Mouse (Mus musculus): ENCODE data around the gene Gna11. TPM values are rescaled to one million over a fixed set of nuclear protein-coding genes. Genes with fewer than 3 reads are reported as not detected.
A peak's percentile ranks its signal among the peaks of the same experiment; 100 is the strongest.

The Gna11 gene
- polyA plus RNA-seq, 1 experiment = not detected

DNA sequence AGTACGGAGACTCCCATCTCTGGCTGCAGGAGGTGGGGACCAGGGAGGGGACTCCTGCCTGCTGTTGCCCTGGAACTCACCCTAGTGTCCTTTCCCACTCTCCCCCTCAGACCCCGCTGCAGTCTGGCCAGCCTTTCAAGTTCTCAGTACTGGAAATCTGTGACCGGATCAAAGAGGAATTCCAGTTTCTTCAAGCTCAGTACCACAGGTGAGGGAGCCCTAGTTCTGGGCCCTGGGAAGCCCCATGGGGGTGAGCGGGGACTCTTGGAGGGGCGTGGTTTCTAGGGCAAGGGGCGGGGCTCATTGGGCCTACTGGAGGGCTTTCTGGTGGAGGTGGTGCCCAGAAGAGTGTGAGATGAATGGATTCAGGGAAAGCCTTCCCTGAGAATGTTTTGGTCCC lies 30.7 kb upstream of the Gna11 start:
- peak overlapping the region; percentile 59 for H3K4me3 ChIP-seq (ENCODE audit: insufficient read depth, low read depth, low read length)
- no peak overlapping the region for H3K27ac ChIP-seq (ENCODE audit: insufficient read depth, low read depth, low read length)
- H3K4me1 ChIP-seq (ENCODE audit: control insufficient read depth, insufficient read depth, low read length) = peaks cover 54% of the 10 kb centered on the region
- TF ChIP-seq CTCF (IDR thresholded peaks at IDR 0.05; ENCODE audit: insufficient read depth, low read depth, low read length) (no peak), POLR2A (IDR thresholded peaks at IDR 0.05; ENCODE audit: insufficient read depth, low read depth, low read length) (no peak)
- 1% methylated on average over 6 of the region's 6 CpGs for WGBS

DNA sequence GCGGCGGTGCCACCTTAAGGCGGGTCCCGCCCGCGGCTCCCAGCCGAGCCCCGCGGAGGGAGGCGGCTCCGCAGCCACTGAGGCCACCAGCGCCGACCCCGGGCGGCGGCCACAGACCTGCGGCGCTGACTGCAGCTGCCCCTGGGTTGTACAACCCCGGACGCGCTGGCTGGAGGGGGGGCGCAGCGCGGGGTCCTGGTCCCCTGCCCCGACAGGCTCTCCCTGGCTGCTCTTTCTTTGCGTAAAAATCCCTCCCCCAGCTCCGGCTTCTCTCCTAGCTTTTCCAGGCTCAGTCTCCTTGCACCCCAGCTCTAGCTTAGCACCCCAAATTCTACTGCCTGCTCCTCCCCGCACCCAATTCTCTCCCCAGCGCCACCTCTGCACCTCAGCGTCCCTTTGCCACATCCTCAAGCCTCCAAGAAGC lies 30.2 kb upstream of the Gna11 start:
- under 1% methylated on average over 30 of the region's 30 CpGs for WGBS
- no peak for TF ChIP-seq CTCF (IDR thresholded peaks at IDR 0.05; ENCODE audit: insufficient read depth, low read depth, low read length)
- peak; percentile 49; the same call in 1 of the 2 replicates for TF ChIP-seq POLR2A (IDR thresholded peaks at IDR 0.05; ENCODE audit: insufficient read depth, low read depth, low read length)
- Histone ChIP-seq H3K27ac (ENCODE audit: insufficient read depth, low read depth, low read length) (no peak overlapping the region), H3K4me1 (ENCODE audit: control insufficient read depth, insufficient read depth, low read length) (peaks cover 54% of the 10 kb centered on the region), H3K4me3 (ENCODE audit: insufficient read depth, low read depth, low read length) (peak overlapping the region; percentile 59)

- H3K27ac ChIP-seq (ENCODE audit: insufficient read depth, low read depth, low read length) = no peak within 1 kb of the TSS
- H3K4me1 ChIP-seq (ENCODE audit: control insufficient read depth, insufficient read depth, low read length) = peaks cover 56% of the 10 kb centered on the region
- TF ChIP-seq CTCF (IDR thresholded peaks at IDR 0.05; ENCODE audit: insufficient read depth, low read depth, low read length) (no peak), POLR2A (IDR thresholded peaks at IDR 0.05; ENCODE audit: insufficient read depth, low read depth, low read length) (no peak)
- 29% methylated on average over 10 of the region's 10 CpGs for WGBS
- peak within 1 kb of the TSS; percentile 59 for H3K4me3 ChIP-seq (ENCODE audit: insufficient read depth, low read depth, low read length)
Observed at GRCm38 (mm10) chr10:81574081-81575056, 29.4 kb upstream of the Gna11 start, which contains the start of gene Tle2. Gene Tle2 (plus strand): TSS chr10:81574561.

DNA sequence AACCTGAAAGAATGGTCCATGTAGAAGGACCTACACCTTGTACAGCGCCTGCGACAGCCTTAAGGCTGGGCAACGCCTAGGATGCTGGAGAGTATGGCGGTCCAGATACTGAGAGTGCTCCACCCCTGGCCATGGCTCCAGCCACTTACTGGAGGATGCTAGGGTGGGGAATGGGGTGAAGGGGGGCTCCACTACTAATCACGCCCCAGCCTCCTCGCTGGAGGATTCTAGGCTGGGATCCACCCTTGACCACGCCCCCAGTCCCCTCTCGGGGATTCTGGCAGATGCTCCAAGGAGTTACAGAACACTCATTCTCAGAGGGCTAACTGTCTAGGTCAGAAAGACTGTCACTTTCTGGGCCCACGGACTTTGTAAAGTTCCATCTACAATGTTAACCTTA lies 28.0 kb upstream of the Gna11 start:
- Histone ChIP-seq H3K4me3 (ENCODE audit: insufficient read depth, low read depth, low read length) (no peak overlapping the region), H3K27ac (ENCODE audit: insufficient read depth, low read depth, low read length) (no peak overlapping the region), H3K4me1 (ENCODE audit: control insufficient read depth, insufficient read depth, low read length) (peaks cover 67% of the 10 kb centered on the region)
- no peak for TF ChIP-seq POLR2A (IDR thresholded peaks at IDR 0.05; ENCODE audit: insufficient read depth, low read depth, low read length)
- TF ChIP-seq CTCF (IDR thresholded peaks at IDR 0.05; ENCODE audit: insufficient read depth, low read depth, low read length) = no peak
- 36% methylated on average over 9 of the region's 9 CpGs for WGBS

DNA sequence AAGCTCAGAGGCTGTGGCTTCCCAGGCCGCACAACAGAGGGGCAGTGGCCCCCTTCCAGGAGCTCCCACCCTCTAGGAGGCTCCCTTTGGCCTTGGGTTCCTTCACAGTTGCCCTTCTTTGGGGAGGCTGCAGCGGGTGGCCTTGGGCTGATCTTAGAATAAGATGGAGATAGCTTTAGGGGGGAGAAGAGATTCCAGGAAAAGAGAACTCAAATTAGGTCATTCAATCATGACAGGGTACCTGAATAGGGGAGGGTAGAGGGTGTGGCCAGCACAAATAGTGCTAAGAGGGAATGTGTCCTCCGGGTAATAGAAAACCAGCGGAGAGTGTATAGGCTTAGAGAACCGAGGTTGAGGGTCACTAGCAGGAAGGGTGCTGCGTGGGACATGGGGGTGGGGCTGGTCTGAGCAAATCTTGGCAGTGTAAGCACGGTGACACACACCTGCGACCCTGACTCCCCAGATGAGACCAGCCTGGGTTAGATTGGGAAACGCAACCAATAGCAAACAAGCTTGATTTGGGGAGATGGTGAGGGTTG lies 27.2 kb upstream of the Gna11 start:
- WGBS = 23% methylated on average over 9 of the region's 9 CpGs
- H3K27ac ChIP-seq (ENCODE audit: insufficient read depth, low read depth, low read length) = no peak overlapping the region
- TF ChIP-seq POLR2A (IDR thresholded peaks at IDR 0.05; ENCODE audit: insufficient read depth, low read depth, low read length) (no peak), CTCF (IDR thresholded peaks at IDR 0.05; ENCODE audit: insufficient read depth, low read depth, low read length) (no peak)
- peak overlapping the region; percentile 20; the same call in 1 of the 2 replicates for H3K4me3 ChIP-seq (ENCODE audit: insufficient read depth, low read depth, low read length)
- peaks cover 63% of the 10 kb centered on the region for H3K4me1 ChIP-seq (ENCODE audit: control insufficient read depth, insufficient read depth, low read length)

GRCm38 (mm10) chr10:81571501-81571876 lies 26.5 kb upstream of the Gna11 start:
- Histone ChIP-seq H3K27ac (ENCODE audit: insufficient read depth, low read depth, low read length) (peak overlapping the region; percentile 27; the same call in 1 of the 2 replicates), H3K4me3 (ENCODE audit: insufficient read depth, low read depth, low read length) (peak overlapping the region; percentile 53), H3K4me1 (ENCODE audit: control insufficient read depth, insufficient read depth, low read length) (peaks cover 59% of the 10 kb centered on the region)
- TF ChIP-seq CTCF (IDR thresholded peaks at IDR 0.05; ENCODE audit: insufficient read depth, low read depth, low read length) (0 out of 2 replicates have a peak, but pooled peaks have one; percentile 8), POLR2A (IDR thresholded peaks at IDR 0.05; ENCODE audit: insufficient read depth, low read depth, low read length) (no peak)
- under 1% methylated on average over 18 of the region's 18 CpGs for WGBS

- peak overlapping the region; percentile 27; the same call in 1 of the 2 replicates for H3K27ac ChIP-seq (ENCODE audit: insufficient read depth, low read depth, low read length)
Observed at GRCm38 (mm10) chr10:81570831-81571500, 26.0 kb upstream of the Gna11 start.

GRCm38 (mm10) chr10:81570238-81570800 lies 25.3 kb upstream of the Gna11 start:
- H3K27ac ChIP-seq (ENCODE audit: insufficient read depth, low read depth, low read length) = peak overlapping the region; percentile 12; the same call in 1 of the 2 replicates
- peak overlapping the region; percentile 53 for H3K4me3 ChIP-seq (ENCODE audit: insufficient read depth, low read depth, low read length)
- peaks cover 50% of the 10 kb centered on the region for H3K4me1 ChIP-seq (ENCODE audit: control insufficient read depth, insufficient read depth, low read length)
- 4% methylated on average over 11 of the region's 11 CpGs for WGBS
- TF ChIP-seq CTCF (IDR thresholded peaks at IDR 0.05; ENCODE audit: insufficient read depth, low read depth, low read length) = no peak

More at GRCm38 (mm10) chr10:81570831-81571500, 26.0 kb upstream of the Gna11 start:
- TF ChIP-seq CTCF (IDR thresholded peaks at IDR 0.05; ENCODE audit: insufficient read depth, low read depth, low read length) = no peak
- H3K4me1 ChIP-seq (ENCODE audit: control insufficient read depth, insufficient read depth, low read length) = peaks cover 55% of the 10 kb centered on the region
- H3K4me3 ChIP-seq (ENCODE audit: insufficient read depth, low read depth, low read length) = peak overlapping the region; percentile 53
- WGBS = under 1% methylated on average over 34 of the region's 34 CpGs
